Mouse (Mus musculus) kidney, adult 9 months (tissue): ENCODE data around the gene Anapc15.

Experiments
- DNase-seq: peaks from one replicate; pipeline ENCODE4 v3.0.0; 2022

Gene Anapc15

DNA sequence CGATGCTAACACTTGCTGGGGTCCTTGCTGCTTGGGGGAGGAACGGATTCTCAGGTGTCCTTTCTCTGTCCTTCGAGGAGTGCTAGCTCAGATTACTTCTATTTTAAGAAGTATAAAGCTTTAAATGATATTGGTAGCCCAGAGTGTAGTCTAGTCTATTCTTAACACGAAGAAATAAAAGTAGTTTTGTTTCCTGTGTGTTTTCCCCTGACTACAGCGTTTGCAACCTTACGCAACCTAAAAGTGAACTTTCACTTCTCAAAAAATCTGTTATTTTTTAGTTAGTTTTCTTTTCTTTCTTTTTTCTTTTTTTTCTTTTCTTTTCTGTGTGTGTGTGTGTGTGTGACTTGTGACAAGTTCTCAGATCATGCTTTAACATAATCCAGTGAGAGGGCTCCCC is 11.8 kb upstream of the Anapc15 start:
- DNase-seq, result no peak

DNA sequence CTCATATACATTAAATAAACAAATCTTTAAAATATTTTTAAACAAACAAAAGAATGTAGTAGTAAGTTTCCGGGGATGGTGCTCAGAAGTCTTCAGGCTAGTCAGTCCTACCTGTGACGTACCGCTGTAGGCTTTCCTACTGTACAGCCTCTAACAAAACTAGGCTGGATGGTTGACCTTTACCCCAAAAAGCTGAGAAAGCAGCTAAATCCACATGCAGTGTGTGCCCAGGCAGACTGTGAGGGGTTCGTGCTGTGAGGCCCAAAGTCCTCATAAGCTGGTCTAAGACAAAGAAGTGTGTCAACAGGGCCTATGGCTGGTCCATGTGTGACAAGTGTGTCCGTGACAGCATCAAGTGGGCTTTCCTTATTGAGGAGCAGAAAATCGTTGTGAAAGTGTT is 10.7 kb upstream of the Anapc15 start:
- DNase-seq, result peak; percentile 48

DNA sequence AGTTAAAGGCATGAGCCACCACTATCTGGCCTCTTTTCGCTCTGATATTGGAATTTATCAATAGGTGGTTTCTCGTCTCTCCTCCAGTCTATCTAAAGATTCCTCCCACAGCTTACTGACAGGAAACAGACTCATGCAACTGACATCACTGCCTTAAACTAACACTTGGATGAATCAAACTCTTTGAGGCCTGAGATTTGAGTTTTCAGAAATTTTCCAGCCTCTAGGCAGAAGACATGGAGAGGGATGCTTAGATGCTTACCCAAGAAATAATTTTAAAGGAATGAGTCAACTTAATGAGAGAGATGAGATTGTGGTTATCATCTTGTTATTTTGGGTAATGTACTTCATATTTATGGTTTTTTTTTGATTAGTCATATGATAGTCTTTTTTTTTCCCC is 9.7 kb upstream of the Anapc15 start:
- DNase-seq, result no peak

DNA sequence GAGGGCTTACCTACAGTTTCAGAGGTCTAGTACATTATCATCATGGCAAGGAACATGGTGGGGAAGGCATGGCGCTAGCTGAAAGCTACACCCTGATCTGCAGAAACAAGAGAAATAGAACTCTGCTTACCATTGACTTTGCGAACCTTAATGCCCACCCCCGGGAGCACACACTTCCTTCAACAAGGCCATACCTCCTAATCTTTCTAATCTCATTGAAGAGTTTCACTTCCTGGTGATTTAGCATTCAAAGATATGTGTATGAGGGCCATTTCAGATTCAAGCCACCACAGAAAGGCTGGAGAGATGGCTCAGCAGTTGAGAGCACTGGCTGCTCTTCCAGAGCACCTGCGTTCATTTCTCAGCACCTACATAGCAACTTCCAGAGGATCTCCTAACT is 6.4 kb upstream of the Anapc15 start, which contains the start of gene Folr2:
Folr2 (minus strand) TSS at position 101 of the 400 bp plus-strand sequence.
- no peak for DNase-seq

DNA sequence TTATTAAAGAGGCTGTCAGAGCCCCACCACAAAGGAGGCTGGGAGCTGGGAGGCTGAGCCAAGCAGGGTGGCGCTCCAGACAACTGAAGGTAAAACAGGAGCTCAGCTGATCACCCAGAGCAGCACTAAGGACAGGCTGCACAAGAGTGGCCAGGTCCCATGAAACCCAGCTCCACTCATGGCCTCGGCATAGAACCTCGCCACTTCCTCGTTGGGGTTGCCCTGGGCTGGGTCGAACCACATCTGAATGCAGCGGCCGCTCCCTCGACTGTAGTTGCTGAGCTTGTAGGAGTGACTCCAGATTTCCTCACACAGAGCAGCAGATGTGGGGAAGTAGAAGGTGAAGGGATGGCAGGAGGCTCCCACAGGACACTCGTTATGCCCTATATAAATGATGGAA is 5.2 kb upstream of the Anapc15 start:
- DNase-seq, result no peak

DNA sequence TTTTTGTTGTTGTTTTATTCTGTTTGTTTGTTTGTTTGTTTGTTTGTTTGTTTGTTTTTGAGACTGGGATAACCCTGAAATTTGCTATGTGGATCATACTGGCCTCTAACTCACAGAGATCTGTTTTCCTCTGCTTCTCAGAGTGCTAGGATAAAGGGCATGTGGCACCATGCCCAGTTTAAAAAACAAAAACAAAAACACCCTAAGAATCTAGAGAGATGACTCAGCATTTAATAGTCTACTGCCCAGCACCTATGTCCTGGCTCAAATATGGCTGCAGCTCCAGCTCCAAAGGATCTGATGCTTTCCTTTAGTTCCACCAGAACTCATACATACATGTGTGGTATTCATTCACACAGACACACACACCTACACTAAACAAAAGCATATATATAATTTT is 2.5 kb upstream of the Anapc15 start:
- DNase-seq, result peak; percentile 89

DNA sequence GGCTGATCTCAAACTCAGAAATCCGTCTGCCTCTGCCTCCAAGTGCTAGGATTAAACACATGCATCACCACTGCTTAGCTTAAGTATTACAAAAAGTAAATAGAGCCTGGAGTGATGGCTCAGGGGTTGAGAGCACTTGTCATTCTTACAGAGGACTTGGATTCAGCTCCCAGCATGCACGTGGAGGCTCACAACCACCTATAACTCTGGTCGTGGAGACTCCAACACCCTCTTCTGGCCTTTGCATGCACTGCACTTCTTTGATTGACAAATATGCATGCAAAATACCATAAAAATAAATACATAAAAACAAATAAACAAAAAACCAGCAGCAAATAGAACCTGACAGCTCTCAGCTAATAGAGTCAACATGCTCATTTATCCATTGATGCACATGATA is 1.2 kb upstream of the Anapc15 start:
- no peak for DNase-seq

DNA sequence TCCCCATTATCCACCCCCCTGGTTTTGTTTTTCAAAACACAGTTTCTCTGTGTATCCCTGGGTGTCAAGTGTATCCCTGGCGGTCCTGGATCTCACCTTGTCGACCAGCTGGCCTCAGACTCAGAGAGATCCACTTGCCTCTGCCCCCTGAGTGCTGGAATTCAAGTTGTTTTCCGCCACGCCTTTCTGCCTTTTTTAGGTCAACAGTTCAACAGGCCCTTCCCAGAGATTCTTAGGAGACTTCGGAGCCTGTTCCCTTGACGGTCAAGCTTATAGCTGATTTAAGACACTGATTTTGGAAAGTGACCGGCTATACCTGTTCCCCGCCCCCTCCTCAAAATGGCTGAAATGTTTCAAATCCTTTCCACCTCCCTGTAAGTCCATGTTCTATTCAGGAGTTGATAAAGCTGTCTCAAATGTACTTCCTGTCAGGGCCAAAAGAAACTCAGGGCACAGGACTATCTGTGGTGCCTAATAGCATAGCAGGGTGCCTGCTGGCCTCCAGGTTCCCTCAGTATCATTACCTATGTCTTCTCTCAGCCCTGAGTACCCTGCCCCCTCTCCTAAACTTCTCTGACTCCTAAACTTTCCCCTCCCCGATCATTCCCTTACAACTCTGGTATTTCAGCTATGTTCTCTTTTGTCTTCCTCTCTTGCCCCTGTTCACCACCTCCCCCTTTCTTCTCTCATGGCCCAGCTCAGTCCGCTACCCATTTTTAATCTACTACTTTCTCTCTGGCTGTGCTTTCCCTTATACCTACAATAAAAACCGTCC is 3.2 kb downstream of the Anapc15 start:
- DNase-seq, result peak; percentile 42

DNA sequence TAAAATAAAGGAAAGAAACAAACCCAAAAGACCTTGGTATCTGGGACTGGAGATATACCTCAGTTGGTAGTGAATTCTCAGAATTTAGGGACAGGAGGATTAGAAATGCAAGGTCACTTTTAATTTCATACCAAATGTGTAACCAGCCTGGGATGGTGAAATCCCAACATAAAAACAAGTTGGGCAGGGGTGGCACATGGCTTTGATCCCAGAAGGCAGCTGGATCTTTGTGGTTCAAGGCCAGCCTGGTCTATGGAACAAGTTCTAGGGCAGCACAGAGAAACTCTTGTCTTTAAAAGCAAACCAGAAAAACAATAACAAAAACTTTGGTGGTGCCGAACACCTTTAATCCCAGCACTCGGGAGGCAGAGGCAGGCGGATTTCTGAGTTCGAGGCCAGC is 4.0 kb downstream of the Anapc15 start:
- no peak for DNase-seq

DNA sequence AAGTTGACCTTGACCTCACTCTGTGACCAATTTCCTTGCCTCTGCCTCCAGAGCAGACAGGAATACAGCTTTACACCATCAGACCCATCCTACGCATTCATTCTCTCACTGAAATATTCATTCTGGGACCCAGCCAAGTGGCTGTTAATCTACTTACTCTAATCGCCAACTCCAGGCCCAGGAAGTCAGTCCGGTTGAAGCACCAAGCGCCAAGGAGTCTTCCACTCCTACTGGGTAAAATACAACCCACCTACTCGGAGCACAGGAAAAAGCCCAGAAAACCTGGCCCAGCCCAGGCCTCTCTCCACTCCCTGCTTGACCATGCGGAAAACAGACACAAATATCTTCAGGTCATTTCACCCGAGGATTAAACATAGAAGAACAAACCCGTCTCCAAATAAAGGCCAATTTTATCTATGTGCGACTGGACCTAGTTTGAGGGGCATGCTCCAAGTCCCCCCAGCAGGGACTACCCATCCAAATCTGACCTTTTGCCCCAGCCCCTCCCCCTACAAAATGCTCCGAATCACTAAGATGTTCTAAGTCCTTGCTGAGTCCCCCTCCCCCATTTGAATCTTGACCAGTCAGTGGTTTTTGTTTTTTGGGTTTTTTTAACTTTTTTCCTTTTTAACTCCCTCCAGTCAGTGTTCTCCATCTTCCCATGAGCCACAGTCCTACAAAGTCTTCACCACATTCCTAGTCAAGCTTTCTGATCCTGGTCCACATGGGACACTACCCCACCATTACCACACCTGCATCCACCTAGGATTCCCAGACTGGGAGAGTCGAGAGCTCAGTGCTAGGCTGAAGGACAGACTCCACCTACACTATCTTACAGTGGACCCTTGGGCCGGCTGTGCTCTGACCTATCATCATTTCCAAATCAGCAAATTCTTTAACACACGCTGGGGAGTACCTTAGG is 5.0 kb downstream of the Anapc15 start:
- peak; percentile 83 for DNase-seq

DNA sequence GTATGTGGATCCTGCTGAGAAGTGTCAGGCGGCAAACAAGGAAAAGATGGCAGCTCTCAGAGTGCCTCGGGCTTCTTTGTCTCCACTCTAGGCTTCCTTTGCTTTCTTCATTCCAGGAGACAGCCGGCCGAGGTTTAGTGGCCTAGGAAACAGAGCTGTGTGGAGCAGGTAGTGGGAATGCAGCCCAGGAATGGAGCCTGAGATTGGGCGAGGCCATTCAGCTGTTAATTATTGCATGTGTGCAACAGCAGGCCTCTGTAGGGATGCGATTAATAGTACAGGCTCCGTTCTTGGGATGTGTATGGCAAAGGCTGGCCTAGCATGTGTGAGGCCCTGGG is 5.6 kb downstream of the Anapc15 start:
- peak; percentile 58 for DNase-seq

DNA sequence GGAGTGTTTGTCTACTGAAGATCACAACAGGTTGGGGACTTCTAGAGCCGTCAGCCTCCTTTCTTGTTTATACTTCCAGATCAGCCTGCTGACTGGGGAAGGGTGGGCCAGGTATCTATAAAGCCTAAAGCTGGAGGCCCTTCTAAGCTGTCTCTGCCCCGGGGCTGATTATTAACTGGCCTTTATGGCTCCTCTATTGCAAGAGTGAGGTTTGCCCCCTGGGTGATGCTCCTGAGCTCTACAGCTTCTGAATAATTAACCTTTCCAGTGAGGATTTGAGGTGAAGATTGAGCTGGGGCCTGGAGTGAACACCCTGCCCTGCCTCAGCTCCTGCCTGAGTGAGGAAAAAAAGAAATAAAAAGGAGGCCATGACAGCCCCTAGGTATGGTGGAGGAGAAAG is 7.1 kb downstream of the Anapc15 start, which contains the start of gene Folr1:
Folr1 (minus strand) TSS at position 160 of the 400 bp plus-strand sequence.
- peak; percentile 91 for DNase-seq

DNA sequence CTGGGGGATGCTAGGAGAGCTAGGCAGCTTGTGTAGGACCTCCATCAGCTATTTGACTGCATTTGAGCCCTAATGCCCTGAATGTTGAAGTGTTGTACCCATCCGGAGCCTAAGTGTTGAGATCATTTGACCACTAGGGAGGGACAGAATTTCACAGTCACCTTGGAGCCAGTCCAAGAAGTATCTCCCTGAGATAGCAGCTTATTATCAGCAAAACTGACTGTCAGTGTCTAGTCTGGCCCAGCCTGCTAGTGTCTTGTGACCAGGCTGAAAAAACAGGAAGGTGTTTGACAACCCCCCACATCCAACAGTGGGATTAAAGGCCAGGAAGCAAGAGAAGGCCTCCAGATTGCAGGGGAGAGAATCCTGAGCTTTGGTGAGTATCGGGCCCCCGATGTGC is 7.8 kb downstream of the Anapc15 start:
- DNase-seq, result peak; percentile 43

DNA sequence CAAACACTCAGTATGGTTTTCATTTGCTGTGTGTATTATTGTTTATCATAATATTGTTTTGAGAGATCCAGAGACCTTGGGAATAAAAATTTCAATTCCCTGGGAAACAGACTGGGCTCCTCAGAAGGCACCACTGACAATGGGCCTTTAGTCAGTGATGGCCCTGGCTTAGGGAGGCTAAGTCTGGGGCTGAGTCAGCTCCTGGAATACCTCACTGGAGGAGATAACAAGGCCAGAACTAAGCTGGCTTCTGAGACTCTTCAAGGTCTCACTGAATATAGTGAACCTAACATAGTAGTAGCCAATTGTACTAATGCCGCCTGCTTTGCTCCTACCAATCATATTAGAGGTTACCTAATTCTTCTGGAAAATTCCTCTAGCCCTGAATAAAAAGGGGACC is 12.5 kb downstream of the Anapc15 start:
- DNase-seq, result no peak

DNA sequence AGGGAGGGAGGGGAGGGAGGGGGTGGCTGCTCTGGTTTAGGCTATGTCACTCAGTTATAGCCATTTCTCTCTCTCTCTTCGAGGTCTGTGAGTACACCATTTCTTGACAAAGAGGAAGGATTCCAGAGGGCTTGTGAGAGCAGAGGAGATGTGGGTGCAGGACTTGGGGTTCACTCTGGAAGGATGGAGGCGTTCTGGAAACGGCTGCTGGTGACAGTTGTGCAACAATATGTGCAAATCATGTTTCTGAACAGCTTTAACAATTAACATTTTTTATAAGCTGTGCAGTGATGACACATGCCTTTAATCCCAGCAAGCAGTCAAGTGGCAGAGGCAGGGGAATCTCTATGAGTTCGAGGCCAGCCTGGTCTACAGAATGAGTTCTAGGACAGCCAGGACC is 17.3 kb downstream of the Anapc15 start:
- DNase-seq, result no peak

DNA sequence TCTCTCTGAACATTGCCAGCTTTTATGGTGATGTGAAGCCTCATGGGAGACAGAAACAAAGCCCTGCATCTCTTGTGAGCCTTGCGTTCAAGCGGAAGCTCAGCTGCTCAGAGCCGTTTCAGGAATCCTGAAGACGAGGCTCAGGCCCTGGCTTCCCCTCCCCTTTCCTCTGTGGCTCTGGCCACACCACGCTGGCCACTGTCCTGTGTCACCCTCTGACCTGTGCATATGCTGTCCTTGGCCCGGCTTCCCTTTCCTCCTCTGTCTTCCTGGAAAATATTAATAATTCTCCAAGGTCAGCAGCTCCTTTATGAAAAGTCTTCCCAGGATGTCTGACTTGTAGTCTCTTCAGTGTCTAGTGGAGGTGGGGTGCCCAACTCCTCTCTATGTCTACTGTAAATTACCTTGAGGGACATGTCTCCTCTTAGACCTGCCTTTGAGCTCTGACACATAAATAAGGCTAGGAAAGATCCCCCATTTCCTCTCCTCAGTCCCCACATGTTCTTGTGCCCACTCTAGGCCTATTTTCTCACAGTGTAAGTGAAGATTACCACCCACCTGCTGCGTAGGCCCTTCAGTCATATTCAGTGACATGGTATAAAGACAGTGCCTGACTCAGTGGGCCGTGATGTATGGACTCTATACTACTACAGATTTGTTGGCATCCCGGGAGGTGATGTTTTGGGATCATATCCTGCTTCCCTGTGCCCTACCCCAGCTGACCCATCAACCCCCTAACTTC is 19.1 kb downstream of the Anapc15 start:
- peak; percentile 54 for DNase-seq

DNA sequence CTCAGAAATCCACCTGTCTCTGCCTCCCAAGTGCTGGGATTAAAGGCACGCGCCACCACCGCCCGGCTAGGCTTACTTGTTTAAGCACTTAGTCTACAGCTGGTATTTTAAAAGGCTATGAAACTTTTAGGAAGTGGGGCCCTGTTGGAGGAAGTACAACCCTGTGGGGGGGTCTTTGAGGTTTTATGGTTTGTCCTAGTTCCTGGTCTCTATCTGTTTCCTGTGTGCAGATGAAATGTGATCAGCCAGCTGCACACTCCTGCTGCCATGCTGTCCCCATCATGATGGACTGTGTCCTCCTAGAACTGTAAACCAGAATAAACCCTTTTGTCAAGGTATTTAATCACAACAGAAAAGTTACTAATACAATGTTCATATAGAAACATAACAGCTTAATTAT is 20.6 kb downstream of the Anapc15 start:
- no peak for DNase-seq

DNA sequence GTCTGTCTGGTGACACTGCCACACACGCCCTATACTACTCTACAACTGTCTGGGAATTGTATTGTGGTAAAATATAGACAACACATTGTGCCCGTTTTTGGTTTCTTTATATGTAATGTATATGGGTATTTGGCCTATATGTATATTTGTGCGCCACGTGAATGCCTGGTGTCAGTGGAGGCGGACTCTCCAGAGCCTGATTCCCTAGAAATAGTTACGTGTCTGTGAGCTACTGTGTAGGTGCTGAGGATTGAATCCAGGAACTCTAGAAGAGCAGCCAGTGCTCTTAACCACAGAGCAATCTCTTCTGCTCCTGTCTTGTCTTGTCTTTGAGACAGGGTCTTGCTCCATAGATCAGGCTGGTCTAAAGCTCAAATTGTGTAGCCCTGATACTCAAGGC is 22.8 kb downstream of the Anapc15 start:
- no peak for DNase-seq

DNA sequence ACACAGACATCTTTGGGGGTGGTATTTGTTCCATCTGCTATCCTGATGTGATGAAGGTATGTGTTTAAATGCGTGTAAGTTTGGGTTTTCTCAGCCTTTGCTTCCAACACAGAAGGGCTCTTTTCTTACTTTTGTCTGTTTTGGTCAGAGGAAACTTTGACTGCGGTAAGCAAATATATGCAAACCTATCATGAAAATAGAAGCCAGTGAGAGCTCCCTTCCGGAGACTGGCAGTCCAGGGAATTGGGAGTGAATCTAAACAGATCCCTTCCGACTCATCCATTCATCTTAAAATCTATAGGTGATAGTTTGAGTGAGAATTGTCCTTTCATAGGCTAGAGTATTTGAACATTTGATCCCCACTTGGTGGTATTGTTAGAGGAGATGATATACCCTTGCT is 24.9 kb downstream of the Anapc15 start:
- DNase-seq, result no peak

DNA sequence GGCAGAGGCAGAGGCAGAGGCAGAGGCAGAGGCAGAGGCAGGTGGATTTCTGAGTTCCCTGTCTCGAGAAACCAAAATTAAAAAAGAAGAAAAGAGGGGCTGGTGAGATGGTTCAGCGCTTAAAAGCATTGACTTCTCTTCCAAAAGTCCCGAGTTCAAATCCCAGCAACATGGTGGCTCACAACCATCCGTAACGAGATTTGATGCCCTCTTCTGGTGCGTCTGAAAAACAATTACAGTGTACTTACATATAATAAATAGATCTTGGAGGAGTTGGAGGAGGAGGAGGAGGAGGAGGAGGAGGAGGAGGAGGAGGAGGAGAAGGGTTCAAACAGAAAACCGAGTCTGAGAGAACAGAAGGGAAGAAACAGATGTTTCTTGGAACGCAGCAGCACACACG is 32.2 kb downstream of the Anapc15 start:
- no peak for DNase-seq

DNA sequence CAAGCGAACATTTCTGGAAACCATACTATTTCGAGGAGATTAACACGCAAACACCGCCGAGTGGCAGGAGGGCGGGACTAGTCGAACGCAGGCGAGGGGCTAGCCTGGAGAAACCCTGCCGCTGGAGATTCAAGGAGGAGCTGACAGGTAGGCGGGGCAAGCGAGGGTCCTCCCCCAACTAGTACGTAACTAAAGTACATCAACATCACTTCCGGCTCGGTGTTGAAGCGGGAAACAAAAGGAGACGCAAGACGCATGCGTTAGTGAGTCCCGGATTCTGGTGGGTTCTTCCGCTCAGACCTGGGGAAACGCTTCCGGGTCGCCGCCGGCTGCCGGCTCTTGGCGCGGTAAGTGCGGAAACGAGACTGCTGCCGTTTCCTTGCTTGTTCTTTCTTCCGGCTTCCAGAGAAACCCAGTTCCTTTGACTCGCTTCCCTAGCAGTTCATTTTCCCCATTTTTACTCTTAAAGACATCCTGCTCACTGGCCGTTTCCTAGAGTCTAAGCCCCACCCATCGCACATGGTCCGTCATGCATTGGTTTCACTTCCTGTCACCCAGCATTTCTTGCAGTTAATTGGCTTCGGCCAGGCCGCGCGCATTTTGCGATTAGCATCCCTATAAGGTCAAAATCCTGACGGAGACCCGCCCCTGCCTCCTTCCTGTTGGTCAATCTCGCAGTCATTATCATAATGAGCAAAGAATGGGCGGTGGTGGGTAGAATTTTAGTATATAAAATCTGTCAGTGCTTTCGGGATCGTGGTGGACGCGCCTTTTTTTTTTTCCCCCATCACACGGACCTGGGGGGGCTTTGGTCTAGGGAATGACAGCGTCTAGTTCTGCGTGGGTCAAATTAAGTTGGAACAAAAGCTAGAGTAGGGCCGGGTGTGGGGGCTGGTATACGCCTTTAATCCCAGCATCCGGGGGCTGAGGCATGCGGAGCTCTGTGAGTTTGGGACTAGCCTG is 32.9 kb downstream of the Anapc15 start:
- DNase-seq, result peak; percentile 99
